Mouse (Mus musculus): ENCODE measurements around the gene Klf13.

DNA sequence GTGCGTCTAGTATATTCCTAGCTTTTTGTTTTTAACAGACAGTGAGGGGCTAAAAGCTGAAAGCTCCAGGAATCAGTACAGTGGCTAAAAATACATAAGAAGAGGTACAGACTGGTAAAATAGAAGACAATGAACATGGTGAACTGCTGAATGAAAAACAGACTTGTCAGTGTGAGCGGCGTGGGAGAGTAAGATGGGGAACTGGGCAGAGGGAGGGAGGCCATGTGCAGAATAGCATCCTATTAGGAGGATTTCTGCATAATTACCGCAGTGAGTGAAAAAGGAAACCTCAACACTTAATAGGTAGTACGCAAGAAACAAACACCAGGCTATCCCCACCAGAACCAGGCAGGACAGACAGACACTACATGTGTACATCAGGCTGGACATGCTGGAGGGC, 45.5 kb downstream of the Klf13 start:
- TF ChIP-seq CTCF (IDR thresholded peaks at IDR 0.05; ENCODE audit: low read depth) (no peak), EP300 (optimal IDR thresholded peaks at IDR 0.05) (no peak)
